Mouse (Mus musculus): Measurements from ENCODE around the gene Parp1. TPM values are rescaled to one million over a fixed set of nuclear protein-coding genes. Genes with fewer than 3 reads are reported as not detected.
A peak's percentile ranks its signal among the peaks of the same experiment; 100 is the strongest.
"Not testable (repeated sequence)": the region's sequence is repeated elsewhere in the genome, so short reads cannot be mapped to it uniquely, and the experiment has no call there.

The Parp1 gene
- polyA plus RNA-seq, 1 experiment from 2014 or later = 278 TPM

DNA sequence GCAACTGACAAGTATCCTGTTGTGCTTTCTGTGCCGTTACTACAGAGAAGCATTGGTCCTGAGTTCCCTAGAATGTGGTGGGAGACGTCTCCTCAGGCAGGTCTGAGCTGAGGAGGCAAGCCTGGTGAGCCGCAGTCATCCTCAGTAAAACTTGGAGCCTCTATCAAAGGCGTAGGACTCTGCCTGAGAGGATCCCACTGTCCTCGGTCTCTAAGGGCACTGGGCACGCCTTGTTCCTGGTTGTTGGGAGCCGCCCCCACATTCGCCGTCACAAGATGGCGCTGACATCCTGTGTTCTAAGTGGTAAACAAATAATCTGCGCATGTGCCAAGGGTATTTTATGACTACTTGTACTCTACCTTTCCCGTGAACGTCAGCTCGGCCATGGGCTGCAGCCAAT is 43.1 kb downstream of the Parp1 start:
- not testable (repeated sequence) for DNase-seq (ENCODE audit: low spot score); H3K9me3 ChIP-seq (replicated peaks); H3K27ac ChIP-seq; H3K36me3 ChIP-seq; H3K4me3 ChIP-seq; H3K27me3 ChIP-seq (ENCODE audit: low read depth, poor library complexity, severe bottlenecking); H3K4me1 ChIP-seq
- 95% methylated on average over 11 of the region's 14 CpGs for WGBS

DNA sequence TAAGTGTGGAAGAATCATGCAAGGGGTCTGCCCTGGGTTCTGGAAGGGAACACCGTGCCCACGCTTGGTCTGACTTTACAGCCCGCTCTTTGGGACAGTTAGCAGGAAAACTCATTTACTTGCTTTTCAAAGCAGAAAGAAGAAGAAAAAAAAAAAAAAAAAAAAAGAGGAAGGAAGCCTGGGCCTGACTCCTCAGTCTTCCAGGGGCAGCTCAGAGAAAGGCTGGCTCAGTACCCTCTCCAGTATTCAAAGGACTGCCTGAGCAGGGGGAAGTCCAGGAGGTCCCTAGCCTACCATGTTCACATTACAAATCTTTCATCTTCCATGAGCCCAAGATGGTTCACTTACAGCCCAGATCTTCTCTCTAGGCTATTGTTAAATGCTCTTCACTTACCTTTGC is 48.0 kb downstream of the Parp1 start:
- no peak overlapping the region for H3K4me3 ChIP-seq
- no peak overlapping the region for H3K27ac ChIP-seq
- 96% methylated on average over 3 of the region's 3 CpGs for WGBS
- DNase-seq (ENCODE audit: low spot score) = no peak
- no peaks in the 10 kb centered on the region for H3K4me1 ChIP-seq
- H3K27me3 ChIP-seq (ENCODE audit: low read depth, poor library complexity, severe bottlenecking) = no peaks in the 10 kb centered on the region
- H3K9me3 ChIP-seq (replicated peaks) = 0 out of 2 replicates have a peak, but pooled peaks cover 1% of the 10 kb centered on the region
- no peaks in the 10 kb centered on the region for H3K36me3 ChIP-seq

DNA sequence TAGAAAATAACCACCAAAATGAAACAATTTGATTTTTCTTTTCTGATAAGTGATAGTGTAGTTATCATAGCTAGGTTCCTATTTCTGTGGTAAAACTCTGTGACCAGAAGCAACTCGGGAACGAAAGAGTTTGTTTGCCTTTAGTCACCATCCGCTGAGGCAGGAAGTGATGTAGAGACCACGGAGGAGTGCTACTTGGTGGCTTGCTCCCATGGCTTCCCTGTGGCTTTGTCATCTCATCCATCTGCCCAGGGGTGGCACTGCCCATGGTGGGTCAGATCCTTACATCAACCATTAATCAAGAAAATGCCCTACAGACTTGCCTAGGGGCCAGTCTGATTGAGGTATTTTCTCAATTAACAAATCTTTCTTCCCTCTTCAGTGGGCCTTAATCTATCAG is 53.7 kb downstream of the Parp1 start:
- no peaks in the 10 kb centered on the region for H3K4me1 ChIP-seq
- no peaks in the 10 kb centered on the region for H3K27me3 ChIP-seq (ENCODE audit: low read depth, poor library complexity, severe bottlenecking)
- no peak overlapping the region for H3K4me3 ChIP-seq
- H3K36me3 ChIP-seq = no peaks in the 10 kb centered on the region
- DNase-seq (ENCODE audit: low spot score) = no peak
- H3K9me3 ChIP-seq (replicated peaks) = no peaks in the 10 kb centered on the region
- H3K27ac ChIP-seq = no peak overlapping the region
- 89% methylated on average over 4 of the region's 4 CpGs for WGBS

DNA sequence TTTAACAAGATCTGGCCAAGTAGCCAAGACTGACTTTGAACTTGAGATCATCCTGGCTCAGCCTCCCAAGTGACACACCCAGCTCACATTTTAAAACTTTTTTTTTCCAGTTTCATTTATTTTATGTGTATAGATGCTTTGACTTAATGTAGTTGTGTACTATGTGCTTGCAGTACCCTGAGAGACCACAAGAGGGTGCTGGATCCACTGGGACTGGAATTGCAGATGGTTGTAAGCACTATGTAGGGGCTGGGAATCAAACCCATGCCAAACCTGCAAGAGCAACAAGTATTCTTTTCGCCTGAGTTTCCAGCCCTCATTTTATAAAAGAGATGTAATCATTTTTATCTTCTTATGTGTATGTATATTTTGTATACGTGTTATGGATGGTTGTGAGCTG is 55.2 kb downstream of the Parp1 start:
- Histone ChIP-seq H3K4me1 (no peaks in the 10 kb centered on the region), H3K27me3 (ENCODE audit: low read depth, poor library complexity, severe bottlenecking) (no peaks in the 10 kb centered on the region), H3K36me3 (no peaks in the 10 kb centered on the region), H3K27ac (no peak overlapping the region), H3K9me3 (replicated peaks) (no peaks in the 10 kb centered on the region), H3K4me3 (no peak overlapping the region)
- 92% methylated on average over 2 of the region's 2 CpGs for whole genome bisulfite sequencing
- no peak for DNase-seq (ENCODE audit: low spot score)

DNA sequence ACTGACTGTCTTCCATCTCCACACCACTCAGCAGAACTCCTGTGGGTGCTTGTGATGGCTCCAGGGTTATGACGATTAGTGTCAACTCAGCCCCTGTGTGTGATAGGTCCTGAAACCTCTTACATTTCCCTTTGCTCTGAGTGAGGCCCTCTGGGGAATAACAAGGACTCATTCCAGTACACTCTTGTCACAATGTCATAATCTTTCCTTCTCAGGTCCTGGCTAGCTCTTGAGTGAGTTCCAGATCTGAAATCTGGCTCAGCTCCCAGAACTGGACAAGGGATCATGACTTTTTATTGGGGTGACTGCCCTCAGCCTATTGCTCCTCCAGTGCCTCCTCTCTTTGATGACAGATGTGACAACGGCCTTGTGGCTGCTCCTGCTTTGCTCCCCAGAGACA is 57.4 kb downstream of the Parp1 start:
- no peaks in the 10 kb centered on the region for H3K9me3 ChIP-seq (replicated peaks)
- no peak overlapping the region for H3K27ac ChIP-seq
- H3K27me3 ChIP-seq (ENCODE audit: low read depth, poor library complexity, severe bottlenecking) = no peaks in the 10 kb centered on the region
- H3K4me3 ChIP-seq = no peak overlapping the region
- no peak for DNase-seq (ENCODE audit: low spot score)
- WGBS = 71% methylated on average over 2 of the region's 2 CpGs
- no peaks in the 10 kb centered on the region for H3K4me1 ChIP-seq
- no peaks in the 10 kb centered on the region for H3K36me3 ChIP-seq

DNA sequence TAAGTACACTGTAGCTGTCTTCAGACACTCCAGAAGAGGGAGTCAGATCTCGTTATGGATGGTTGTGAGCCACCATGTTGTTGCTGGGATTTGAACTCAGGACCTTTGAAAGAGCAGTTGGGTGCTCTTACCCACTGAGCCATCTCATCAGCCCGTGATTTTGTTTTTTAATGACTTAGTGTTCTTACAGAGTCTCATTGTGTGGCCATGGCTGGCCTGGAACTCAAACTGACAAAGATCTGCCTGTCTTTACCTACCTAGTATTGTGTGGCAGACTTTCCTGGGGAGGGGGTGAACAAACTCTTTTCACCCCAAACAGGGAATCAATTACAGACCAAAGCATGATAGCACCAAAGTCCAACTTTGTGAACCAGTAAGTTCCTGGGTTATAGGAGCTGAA is 69.1 kb downstream of the Parp1 start:
- H3K27ac ChIP-seq; H3K36me3 ChIP-seq; DNase-seq (ENCODE audit: low spot score); H3K27me3 ChIP-seq (ENCODE audit: low read depth, poor library complexity, severe bottlenecking); H3K9me3 ChIP-seq (replicated peaks); H3K4me3 ChIP-seq: not testable (repeated sequence)
- peaks cover 26% of the 10 kb centered on the region for H3K4me1 ChIP-seq
- WGBS = 93% methylated on average over 2 of the region's 2 CpGs

DNA sequence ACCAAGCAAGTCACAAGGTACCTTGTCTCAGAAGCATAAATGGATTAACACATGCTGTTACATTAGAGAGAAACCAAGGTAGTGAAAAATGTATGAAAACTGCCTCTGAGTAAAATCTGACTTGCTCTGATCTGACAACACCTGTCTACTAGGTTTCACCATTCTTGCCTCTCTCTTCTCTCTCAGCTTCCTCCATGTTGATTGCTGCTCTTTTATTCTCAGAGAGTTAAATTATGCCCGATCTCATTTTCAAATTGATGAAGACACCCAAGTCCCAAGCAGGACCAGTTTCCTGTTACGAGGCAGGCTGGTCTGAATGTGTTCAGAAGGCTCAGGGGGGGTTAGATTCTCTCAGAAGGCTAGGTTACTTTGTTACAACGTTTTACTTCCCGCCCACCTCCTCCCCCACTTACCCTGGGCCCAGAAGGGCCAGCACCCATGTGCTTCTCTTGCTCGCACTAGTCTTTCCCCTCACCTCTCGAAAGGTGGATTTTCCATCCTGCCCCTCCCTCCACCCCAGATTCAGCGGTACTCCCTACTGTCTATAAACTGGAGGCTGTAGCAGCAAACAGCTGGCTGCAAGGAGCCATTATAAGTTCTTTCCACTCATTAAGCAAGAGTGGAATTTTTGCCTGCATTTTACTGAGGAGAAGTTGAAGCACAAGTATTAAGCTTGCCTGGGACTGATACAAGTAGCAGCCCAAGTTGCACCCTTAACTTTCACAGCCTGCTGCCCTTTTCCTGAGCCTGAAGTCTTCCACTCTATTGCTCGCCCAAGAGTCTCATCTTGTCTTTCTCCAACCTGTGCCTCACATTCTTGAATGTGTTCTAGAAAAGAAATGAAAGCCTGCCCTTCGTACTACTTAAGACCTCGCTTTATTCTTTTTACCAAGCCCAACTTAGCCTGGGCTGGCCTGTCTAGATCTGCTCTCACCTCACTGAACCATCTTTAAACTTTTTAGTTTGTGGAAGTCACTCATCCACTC is 71.0 kb downstream of the Parp1 start:
- Histone ChIP-seq H3K4me3 (peak overlapping the region; percentile 93), H3K9me3 (replicated peaks) (no peaks in the 10 kb centered on the region), H3K27ac (peak overlapping the region; percentile 100), H3K27me3 (ENCODE audit: low read depth, poor library complexity, severe bottlenecking) (no peaks in the 10 kb centered on the region), H3K36me3 (peaks cover 14% of the 10 kb centered on the region), H3K4me1 (peaks cover 32% of the 10 kb centered on the region)
- WGBS = 51% methylated on average over 10 of the region's 10 CpGs
- peak; percentile 34 for DNase-seq (ENCODE audit: low spot score)

DNA sequence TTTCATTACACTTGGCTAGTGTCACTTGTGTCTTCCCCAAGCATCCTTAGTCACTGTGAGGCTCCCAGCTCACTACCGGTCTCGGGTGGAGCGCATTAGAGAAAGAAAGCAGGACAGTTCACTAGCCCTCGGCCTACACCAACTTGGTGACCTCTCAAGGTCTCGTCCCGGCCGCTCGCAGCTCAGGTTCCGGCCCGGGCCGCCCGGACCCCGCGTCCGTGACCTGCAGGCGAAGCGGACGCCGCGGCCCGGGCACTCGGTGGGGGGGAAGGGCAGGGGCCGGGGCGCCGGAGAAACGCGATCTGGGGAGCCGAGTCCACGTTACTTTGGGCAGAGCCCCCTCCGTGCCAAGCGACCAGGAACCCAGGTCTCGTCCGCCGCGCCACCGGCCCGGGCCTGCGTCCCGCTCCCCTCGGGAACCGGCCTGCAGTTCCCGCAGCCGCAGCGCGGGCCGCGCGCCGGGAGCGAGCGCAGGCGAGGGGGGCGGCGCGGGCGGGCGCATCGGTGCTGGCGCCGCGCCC is 71.9 kb downstream of the Parp1 start:
- Histone ChIP-seq H3K27me3 (ENCODE audit: low read depth, poor library complexity, severe bottlenecking) (no peaks in the 10 kb centered on the region), H3K36me3 (peaks cover 22% of the 10 kb centered on the region), H3K4me1 (peaks cover 36% of the 10 kb centered on the region), H3K27ac (peak overlapping the region; percentile 100), H3K9me3 (replicated peaks) (no peaks in the 10 kb centered on the region), H3K4me3 (peak overlapping the region; percentile 93)
- peak; percentile 79 for DNase-seq (ENCODE audit: low spot score)
- WGBS = 1% methylated on average over 55 of the region's 61 CpGs

DNA sequence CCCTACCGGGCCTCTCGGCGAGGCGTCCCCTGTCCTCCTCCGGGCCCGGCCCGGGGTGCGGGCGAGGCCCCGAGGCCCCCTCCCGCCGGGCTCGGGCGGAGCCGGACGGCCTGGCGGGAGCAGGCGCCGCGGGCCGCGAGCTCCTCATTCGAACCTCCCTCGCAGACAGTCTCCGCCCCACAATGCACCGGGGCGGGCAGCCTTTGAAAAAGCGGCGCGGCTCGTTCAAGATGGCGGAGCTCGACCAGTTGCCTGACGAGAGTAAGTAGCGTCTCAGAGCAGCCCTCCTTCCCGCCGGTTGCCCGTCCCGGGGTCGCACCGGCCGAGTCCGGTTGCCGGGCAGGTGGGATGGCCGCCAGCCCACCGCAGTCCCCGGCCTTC is 72.4 kb downstream of the Parp1 start, which contains the start of gene Lin9:
TSS of gene Lin9 (plus strand) at position 14 of the 381 bp plus-strand sequence.
- Histone ChIP-seq H3K4me3 (peak within 1 kb of the TSS; percentile 93), H3K27ac (peak within 1 kb of the TSS; percentile 100), H3K36me3 (peaks cover 23% of the 10 kb centered on the region), H3K27me3 (ENCODE audit: low read depth, poor library complexity, severe bottlenecking) (no peaks in the 10 kb centered on the region), H3K4me1 (peaks cover 39% of the 10 kb centered on the region), H3K9me3 (replicated peaks) (no peaks in the 10 kb centered on the region)
- DNase-seq (ENCODE audit: low spot score) = peak; percentile 98
- WGBS = under 1% methylated on average over 46 of the region's 47 CpGs

DNA sequence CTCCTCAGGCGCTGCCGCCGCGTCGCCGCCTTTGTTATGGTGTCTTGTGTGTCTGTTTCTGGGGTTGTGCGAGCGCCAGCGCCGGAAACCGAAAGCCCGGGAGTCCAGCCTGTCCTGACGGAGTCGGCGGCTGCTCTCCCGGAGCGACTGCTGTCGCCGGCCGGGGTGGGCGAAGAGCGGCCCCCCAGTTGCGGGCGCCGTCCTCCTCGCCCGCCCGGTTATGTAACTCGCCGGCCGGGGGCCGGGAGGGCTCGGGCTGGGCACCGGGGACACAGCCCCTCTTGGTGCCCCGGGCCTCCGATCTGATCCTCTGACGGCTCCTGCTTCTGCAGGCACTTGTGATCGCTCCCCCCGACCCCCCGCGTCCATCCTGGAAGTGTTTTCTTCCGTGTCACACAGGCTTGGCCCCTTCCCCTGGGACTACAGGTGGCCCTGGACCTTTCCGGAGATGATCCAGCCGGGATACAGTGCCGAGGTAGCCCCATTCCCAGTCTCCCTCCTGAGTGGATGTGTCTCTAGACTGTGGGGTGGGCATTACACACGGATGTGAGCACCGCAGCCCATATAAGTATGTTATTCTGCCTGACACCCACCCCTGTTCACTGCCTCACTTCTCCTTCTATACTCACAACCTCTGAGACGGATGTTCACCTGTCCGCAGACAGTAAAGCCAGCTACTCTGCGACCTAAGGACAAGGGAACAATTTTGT is 72.9 kb downstream of the Parp1 start:
- peak; percentile 77 for DNase-seq (ENCODE audit: low spot score)
- Histone ChIP-seq H3K9me3 (replicated peaks) (no peaks in the 10 kb centered on the region), H3K4me1 (peaks cover 39% of the 10 kb centered on the region), H3K27me3 (ENCODE audit: low read depth, poor library complexity, severe bottlenecking) (no peaks in the 10 kb centered on the region), H3K36me3 (peaks cover 29% of the 10 kb centered on the region), H3K27ac (peak overlapping the region; percentile 100), H3K4me3 (peak overlapping the region; percentile 93)
- WGBS = 4% methylated on average over 50 of the region's 50 CpGs

DNA sequence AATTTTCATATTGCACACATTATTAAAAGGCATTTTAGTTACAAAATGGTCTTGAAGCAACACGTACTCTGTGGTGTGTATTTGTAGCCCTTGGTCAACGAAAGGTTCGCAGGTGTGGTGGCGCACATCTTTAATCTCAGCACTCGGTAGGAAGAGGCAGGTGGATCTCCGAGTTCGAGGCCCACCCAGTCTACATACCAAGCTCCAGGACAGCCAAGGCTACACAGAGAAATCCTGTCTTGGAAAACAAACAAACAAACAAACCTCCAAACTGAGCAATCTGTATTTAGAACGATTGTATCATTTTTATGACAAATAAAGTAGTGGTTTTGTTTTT is 73.5 kb downstream of the Parp1 start:
- 86% methylated on average over 8 of the region's 8 CpGs for WGBS
- DNase-seq (ENCODE audit: low spot score) = no peak
- H3K27me3 ChIP-seq (ENCODE audit: low read depth, poor library complexity, severe bottlenecking) = no peaks in the 10 kb centered on the region
- H3K9me3 ChIP-seq (replicated peaks) = no peaks in the 10 kb centered on the region
- peaks cover 39% of the 10 kb centered on the region for H3K4me1 ChIP-seq
- H3K27ac ChIP-seq = peak overlapping the region; percentile 100
- H3K4me3 ChIP-seq = peak overlapping the region; percentile 93
- H3K36me3 ChIP-seq = peaks cover 34% of the 10 kb centered on the region

All from limb, embryonic 10.5 days (tissue).